Mouse (Mus musculus): Measurements from ENCODE around the gene Slc2a8. TPM values are rescaled to one million over a fixed set of nuclear protein-coding genes. Genes with fewer than 3 reads are reported as not detected.

The Slc2a8 gene
- total RNA-seq (2023) = 1 to 10 TPM; 5.7 to 6.8 TPM

DNA sequence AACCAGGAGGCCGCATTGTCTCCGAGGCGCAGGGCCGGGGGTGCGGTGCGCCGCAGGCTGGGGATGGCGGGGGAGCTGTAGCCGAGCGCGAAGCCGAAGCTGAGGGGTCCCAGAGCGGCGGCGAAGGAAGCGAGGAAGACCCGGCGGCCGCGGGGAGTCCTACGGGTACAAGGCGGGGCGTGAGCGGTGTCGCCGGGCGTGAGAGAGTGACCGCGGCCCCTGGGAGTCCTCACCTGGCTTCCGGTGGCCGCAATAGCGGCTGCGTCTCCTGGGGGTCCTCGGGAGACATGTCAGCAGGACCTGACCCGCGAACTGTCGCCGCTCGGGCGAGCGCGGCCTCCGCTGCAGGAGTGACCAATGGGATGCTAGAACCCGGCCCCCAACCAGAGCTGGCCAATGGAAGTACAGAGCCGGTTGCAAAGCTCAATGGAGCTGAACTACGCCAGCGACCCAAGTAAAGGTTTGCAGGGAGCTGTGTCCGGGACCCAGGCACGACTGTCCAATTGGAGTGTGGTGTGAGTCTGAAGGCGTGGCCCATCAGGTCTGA lies at the start of gene Slc2a8:
TSS of gene Slc2a8 (minus strand) at position 359 of the 547 bp plus-strand sequence.

DNA sequence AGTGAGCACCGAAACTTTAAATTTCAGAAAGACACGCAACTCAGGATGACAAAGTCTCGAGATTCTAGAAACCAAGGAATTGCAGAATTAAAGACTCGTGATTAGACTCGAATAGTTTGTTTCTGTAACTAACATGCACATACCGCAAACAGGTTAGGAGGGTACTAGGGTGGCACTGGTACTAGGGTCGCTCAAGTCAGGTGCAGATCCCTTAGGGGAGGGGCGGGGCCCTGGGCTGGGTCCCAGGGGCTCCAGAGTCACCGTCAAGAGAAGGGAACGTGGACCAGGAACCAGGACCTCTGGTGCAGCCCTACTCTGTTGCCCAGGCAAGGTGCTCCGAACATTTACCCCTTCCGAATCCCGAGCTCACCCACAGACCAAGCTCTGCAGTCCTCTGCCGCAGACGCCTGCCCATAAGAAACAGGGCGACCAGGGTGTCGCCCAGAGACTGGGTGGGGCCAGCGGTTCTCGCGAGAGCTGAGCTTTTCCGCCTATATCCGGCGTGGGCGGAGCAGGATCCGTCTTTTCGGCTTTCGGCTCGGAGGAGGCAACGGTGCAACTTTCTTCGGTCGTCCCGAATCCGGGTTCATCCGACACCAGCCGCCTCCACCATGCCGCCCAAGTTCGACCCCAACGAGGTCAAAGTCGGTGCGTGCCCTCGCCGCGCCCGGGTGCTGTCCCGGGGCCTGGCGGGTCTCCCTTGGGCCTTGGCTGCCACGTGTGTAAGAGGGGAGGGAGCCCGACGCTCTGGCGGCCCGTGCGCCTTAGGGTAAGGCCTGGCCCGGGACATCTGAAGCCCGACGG lies 20.5 kb downstream of the Slc2a8 start, which contains the start of the genes Rpl12 and Lrsam1:
TSS of gene Rpl12 (plus strand) at position 368 of the 804 bp plus-strand sequence.
TSS of gene Lrsam1 (minus strand) at position 423 of the 804 bp plus-strand sequence.

Other genes with a start within 250 kb of the Slc2a8 start
- not detected for gene 6330409D20Rik, start 241.1 kb downstream of the Slc2a8 start, total RNA-seq (2023)
- 10 to 100 TPM; 29.2 to 34.5 TPM for gene Tor2a, start 224.8 kb downstream of the Slc2a8 start, total RNA-seq (2023)
- gene Ttc16, start 206.4 kb downstream of the Slc2a8 start, total RNA-seq (2023) = under 1 TPM in 1 of 2 experiments, not detected in 1; 0.90 TPM
- 1 to 10 TPM; 5.6 to 7.2 TPM for gene Ptrh1, start 206.3 kb downstream of the Slc2a8 start, total RNA-seq (2023)
- not detected for gene Cfap157, start 197.7 kb downstream of the Slc2a8 start, total RNA-seq (2023)
- gene Stxbp1, start 134.8 kb downstream of the Slc2a8 start, total RNA-seq (2023) = 1 to 10 TPM; 1.7 to 2.2 TPM
- gene Fam129b, start 106.0 kb downstream of the Slc2a8 start, total RNA-seq (2023) = 1 to 10 TPM; 1.2 to 1.9 TPM
- gene Rpl12, start 20.5 kb downstream of the Slc2a8 start, total RNA-seq (2023) = 1,000 to 10,000 TPM; 1,207 to 1,346 TPM
- gene Lrsam1, start 20.5 kb downstream of the Slc2a8 start, total RNA-seq (2023) = 10 to 100 TPM; 10.5 to 11.5 TPM
- 1 to 10 TPM in 1 of 2 experiments, under 1 TPM in 1; 0.90 to 2.1 TPM for gene Garnl3, start 149.6 kb upstream of the Slc2a8 start, total RNA-seq (2023)
- 1 to 10 TPM; 1.9 to 3.1 TPM for gene Angptl2, start 234.0 kb upstream of the Slc2a8 start, total RNA-seq (2023)

Data from T-cell, adult 66 days (primary cell).